Mouse (Mus musculus) frontal cortex, postnatal 25 days (tissue): Measurements from ENCODE around the gene Acox3.

Experiments
- DNase-seq, 2 experiments: peaks; one replicate each; pipeline ENCODE4 v3.0.0; 2022; ENCODE audit warnings: low spot score in 2 of 2

The Acox3 gene

GRCm38 (mm10) chr5:35648230-35648629 lies 65.4 kb downstream of the Acox3 start:
- DNase-seq = no peak

GRCm38 (mm10) chr5:35652319-35652718 lies 69.5 kb downstream of the Acox3 start:
- DNase-seq = no peak

GRCm38 (mm10) chr5:35652872-35653271 lies 70.0 kb downstream of the Acox3 start:
- no peak for DNase-seq

- no peak for DNase-seq
Observed at GRCm38 (mm10) chr5:35653743-35654395, 71.0 kb downstream of the Acox3 start.

GRCm38 (mm10) chr5:35655753-35656485 lies 73.1 kb downstream of the Acox3 start:
- no peak for DNase-seq

- no peak for DNase-seq
Observed at GRCm38 (mm10) chr5:35659503-35659902, 76.7 kb downstream of the Acox3 start.

GRCm38 (mm10) chr5:35661210-35661609 lies 78.4 kb downstream of the Acox3 start:
- DNase-seq = no peak

- no peak for DNase-seq
Observed at GRCm38 (mm10) chr5:35662021-35662545, 79.2 kb downstream of the Acox3 start.
